Mouse (Mus musculus) left cerebral cortex, adult 18-20 months (tissue): Measurements from ENCODE around the gene Nr4a2. TPM values are rescaled to one million over a fixed set of nuclear protein-coding genes. Genes with fewer than 3 reads are reported as not detected.

ENCODE experiments used
- DNase-seq, 2 experiments: peaks; one replicate each; pipeline ENCODE4 v3.0.0; 2021 to 2022; ENCODE audit warnings: low spot score in 2 of 2, mixed read lengths in 1 of 2
- total RNA-seq, 2 experiments: library from RNA; stranded (reverse); gene quantifications; 2 replicates each; pipeline ENCODE4 v1.2.3; 2021

Nr4a2 gene
- total RNA-seq, 2 experiments from 2014 or later, result 38.4 to 71.5 TPM

DNA sequence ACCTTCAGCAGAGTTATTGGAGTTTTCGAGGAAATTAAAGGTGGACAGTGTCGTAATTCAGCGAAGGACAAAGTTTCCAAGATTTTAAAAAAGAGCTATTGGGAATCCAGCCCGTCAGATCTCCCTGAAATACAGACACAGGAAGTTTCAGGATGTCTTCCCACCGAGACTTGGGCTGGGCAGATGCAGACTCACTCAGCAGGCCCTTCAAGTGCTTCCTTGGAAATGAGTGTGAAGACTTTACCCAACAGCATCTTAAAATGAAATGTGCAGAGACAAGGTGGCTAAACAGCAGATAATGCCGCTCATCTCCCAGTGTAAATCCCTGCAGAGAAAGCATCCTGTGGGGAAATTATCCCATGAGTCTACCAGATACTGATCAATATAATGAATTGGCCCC, 10.9 kb downstream of the Nr4a2 start:
- DNase-seq, result no peak

DNA sequence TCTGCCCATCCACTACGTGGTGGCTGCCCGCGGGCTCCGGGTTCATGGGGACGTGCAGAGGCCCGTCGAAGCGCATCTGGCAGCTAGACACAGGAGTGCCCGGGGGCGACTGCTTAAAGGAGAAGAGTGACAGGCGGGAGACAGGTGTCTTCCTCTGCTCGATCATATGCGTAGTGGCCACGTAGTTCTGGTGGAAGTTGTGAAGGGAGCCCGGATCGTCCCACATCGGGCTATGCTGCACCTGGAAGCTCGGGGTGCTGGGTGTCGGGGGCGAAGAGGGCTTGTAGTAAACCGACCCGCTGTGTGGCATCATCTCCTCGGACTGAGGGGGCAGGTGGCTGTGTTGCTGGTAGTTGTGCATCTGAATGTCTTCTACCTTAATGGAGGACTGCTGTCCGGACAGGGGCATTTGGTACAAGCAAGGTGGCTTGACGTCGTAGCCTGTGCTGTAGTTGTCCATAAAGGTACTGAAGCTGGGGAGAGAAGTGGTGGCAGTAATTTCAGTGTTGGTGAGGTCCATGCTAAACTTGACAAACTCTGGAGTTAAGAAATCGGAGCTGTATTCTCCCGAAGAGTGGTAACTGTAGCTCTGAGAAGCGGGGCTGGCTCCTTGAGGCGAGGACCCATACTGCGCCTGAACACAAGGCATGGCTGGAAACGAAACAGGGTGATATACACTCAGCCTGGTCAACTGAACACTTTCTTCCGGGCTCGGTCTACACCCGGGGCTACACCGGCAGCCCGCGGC, 11.8 kb downstream of the Nr4a2 start:
- no peak for DNase-seq

DNA sequence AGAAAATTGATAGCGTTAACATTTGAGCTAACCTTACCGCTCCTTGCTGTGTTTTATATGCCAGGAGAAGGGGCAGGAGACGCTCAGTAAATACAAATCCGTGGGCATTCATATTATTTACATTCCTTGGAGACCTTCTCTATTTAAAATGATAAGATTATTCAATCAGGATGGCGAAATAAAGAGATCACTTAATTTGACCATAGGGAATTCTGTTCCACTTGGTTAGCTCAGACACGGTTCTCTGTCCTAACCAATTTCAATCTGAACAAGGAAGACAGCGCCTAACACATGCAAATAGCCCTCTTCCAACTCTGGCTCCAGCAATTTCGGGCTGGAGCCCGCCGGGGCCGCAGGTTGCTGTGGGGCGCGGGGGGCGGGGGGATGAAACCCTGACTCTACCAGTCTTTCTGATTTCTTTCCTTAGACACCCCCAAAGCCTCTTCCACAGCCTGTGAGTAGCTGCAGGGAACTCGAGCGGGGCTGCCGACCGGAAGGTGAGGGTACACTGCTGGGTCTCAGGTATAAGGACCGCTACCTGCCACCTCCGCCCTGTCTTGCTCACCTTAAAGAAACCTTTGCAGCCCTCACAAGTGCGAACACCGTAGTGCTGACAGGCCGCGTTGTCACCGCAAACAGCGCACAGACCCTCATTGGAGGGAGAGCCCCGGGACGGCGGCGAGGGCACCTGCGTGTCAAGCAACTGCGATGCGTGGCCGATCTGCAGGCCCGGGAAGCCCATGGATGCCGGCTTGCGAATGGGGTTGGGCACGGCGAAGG, 12.6 kb downstream of the Nr4a2 start:
- no peak for DNase-seq

DNA sequence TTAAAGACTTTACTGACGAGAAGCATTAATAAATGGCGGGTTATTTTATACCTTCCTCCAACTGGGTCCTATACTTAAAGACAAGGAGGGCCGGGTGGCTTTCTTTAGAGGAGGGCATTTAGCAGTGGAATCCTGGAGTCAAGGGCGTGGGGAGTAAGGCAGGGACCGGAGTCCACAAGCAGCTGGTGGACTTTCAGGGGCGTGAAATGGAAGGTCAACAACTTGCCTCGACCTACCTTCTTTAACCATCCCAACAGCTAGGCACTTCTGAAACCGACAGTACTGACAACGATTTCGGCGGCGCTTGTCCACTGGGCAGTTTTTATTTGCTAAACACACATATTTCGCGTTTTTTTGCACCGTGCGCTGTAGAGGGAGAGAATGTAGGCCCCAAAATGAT, 13.4 kb downstream of the Nr4a2 start:
- no peak for DNase-seq

DNA sequence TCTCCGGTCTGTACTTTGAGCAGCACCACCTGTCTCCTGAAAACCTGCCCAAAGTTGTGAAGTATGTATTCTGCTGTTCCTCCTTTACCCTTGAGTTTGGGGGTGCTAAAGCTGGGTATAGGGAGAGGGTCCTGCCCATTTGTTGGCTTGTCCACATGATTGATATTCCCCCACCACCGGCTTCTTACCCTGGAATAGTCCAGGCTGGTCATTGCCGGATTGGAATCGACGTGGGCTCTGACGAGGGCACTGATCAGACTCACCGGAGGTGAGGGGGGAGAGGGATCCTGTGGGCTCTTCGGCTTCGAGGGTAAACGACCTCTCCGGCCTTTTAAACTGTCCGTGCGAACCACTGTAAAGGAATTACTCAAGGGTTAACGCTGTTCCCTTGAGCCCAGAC, 13.9 kb downstream of the Nr4a2 start:
- DNase-seq, result no peak

DNA sequence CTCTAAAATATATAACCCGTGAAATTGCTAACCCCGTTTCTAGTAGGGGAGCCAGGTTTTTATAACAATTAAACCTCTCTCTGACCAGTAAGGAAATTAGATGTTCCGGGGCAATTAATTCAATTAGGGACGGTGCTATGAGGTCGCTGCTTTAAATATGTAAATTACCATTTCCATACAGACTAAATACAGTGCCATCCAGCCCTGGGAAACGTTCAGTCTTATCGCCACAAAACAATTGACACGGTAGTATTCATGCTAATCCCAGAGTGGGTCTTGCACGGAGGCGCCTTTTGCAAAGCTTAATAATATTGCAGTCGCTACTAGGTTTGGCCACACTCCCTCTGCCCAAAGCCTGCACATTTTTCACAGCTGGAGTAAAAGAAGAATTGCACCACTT, 14.5 kb downstream of the Nr4a2 start:
- no peak for DNase-seq

DNA sequence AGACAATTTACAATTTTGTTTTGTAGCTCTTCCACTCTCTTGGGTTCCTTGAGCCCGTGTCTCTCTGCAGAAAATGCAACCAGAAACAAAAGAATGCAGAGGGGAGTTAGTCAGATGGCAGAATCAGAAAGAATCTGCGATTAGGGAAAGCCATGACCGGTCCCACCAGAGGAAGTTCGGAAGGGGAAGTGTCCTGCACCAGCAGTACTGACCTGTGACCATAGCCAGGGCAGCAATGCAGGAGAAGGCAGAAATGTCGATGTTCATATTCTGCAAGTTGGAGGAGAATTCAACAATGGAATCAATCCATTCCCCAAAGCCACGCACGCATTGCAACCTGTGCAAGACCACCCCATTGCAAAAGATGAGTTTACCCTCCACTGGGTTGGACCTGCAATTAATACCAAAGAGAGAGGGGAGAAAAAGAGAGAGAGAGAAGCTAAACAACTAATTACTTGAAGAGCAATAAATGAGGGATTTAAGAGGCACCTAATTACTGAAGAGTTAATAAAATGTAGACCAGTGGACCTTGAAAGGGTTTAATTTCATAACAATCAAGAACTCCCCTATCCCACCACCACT, 15.4 kb downstream of the Nr4a2 start:
- no peak for DNase-seq

DNA sequence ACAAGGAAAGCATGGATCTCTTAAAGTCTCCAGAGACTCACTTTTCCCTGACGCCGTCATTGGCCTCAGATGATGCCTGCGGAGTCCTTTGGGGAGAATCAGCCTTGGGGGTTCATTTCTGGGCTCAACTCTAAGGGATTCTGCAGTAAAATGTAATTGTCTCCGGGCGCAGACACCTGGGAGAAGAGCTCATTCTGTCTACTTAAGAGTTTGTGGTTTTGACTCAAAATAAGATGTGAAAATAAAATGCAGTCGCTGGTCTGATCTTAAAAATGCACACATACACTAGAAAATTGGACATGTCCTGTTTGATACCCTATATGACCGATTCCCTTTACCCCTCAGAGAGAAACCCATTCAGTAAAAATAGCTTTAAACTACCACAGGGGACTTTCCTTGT, 18.4 kb downstream of the Nr4a2 start:
- no peak for DNase-seq

DNA sequence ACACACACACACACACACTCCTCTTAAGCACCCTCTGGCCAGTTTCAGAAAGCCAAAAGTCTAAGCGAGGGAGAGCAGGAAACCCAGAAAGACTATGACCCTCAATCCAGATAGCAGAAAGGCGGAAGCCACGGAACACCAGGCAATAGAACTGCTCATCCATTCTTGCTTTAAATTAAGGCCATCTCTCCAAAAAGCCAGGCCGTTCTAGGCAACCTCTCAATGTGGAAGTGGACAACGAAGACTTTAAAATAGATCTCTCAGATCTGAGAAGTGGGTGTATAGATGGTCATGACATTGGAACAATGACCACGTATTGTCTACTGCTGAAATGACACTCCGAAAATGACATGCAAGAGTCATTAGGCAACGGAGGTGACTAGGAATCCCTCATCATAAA, 19.1 kb downstream of the Nr4a2 start:
- no peak for DNase-seq

DNA sequence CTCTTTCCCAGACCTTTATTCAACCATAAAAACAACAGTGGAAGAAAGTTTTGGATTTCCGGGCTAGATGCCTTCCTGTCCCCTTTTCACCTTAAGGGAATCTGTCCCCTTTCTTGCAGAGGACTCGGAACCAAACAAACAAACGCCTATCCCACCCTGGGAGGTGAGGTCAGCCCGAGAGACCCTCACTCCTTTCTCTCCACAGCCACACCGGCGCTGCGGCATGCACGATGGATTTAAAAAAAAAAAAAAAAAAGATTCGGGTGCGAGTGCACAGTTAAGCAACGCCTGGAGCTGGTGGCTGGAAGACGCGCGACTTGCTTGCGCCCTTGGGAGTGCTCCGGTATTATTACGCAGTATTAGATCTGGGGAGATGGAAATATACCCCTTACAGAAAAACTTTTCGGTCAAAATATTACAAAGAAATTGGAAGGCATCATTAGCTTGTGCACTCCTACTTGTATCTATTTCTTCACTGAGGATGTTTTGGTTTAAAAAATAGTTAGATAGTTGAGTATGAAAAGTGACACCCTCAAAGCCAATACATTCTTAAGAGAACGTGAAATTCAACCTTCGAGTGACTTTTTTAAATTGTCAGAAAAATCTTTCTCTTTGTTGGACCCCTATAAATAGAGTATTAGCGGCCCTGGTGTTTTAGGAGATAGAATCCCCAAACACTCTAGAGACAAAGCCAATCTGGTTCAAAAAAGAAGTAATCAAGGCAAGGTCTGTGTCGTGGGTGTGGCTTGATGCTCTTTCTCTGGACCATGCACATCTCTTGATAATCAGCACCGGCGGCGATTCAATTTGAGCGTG, 19.8 kb downstream of the Nr4a2 start:
- no peak for DNase-seq

DNA sequence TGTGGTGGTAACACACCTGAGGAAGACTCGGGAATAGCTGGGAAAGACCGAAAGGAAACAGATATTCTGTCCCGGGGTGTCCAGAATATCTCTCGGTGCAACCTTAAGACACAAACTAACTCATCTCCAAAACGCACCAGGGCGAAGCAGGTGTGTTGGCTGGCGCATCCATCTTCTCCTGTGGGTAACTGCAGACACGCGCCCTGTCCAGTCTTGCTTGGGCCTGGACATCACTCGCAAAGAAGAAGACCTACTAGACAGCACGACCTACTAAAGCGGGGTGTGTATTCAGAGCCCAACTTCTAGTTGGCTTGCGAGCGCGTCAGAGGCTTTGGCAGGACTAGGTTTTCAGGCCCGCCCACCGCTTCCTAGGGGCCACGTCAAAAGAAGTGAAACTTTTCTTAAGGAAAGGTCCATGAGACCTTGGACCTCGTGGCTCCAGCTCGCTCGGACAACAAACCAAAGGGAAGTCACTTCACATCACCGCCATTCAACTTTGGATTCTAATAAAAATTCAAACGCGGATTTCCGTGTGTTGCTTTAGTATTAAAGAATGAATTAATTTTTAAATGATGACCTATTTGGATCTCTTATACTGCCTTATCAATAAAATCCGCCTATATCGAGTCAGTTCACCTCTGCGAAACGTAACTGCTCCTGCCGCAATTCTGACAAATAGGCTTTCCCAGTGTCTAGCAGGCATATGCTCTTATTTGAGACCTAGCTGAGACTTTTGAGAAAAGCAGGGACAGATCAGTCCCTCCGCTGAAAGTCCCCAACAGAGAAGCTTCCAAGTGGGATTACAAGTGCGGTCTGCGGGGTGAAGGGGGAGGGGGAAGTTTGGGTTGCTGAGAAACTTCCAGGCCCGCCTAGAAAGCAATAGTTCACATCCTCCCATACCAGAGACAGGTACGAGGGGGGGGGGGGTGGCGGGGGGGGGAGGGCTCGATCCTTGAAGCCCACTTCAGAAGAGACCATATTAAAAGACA, 20.7 kb downstream of the Nr4a2 start:
- DNase-seq, result no peak

DNA sequence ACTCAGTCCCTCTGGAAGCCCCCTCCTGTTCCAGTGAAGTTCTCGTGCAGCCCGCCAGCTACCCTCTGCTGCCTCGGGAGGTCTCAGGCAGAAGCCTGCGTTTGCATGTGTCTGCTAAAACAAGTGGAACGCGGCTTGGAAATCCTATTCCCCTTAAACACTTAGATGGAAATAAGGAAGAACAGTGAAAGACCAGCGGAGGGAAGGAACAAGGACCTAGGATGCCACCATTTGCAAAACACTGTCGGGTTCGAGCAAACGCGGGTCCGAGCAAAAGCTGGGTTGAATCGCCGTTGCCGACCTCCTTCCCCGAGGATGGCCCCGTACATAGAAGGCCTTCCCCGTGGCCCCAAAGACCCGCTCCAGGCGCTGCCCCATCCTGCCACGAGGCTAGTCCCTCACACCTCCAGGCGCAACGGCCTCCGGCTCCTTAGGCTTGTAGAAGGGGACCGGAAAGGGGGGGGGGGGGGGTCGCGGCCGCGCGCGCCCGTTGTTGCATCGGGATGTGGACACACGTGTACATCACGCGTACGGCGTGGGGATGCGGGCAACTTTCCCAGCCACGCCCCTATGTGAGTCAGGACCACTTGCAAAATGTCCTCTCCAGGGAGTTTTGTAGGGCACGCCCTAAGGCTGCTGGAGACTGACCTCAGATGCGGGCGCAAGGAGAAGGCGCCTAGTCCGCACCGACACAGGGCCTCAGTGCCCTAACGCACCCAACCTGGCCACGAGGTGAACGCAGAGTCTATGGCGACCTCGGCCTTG, 21.5 kb downstream of the Nr4a2 start:
- no peak for DNase-seq

DNA sequence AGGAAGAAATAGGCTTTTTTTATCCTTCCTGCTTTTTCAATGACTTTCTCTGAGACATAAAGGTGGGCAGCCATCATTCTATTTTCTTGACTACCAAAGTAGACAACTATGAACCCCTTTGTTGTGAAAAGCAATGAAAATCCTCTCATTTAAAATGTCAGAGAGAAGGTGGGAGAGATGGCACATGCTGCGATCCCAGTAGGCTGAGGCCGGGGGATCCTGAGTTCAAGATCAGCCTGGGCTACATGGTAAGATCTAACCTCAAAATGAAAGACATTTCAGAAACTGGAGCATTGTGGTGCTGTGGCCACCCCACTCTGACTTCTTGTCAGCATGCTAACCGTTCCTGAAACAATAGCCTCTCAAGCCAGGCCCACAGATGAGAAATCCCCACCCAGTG, 23.6 kb downstream of the Nr4a2 start:
- DNase-seq, result no peak

DNA sequence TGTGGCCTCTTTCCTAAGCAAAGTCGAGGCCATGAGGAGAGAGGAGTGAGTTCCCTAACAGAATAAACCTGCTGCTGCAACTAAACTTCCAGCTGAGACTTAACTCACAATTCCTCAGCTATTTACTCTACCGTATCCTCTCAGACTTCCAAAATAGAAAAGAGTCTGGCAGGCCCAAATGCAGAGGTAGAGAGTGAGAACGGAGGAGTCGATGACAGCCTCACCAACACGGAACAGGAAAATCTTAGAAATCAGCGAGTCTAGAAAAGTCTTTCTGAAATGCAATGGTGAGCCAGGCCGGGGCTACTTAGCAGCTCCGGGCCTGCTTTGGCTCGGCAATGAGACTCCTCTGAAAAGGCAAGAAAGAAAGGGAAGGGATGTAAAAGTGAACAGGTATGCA, 51.4 kb downstream of the Nr4a2 start:
- DNase-seq, result peak in 1 of 2 experiments; percentile 2

DNA sequence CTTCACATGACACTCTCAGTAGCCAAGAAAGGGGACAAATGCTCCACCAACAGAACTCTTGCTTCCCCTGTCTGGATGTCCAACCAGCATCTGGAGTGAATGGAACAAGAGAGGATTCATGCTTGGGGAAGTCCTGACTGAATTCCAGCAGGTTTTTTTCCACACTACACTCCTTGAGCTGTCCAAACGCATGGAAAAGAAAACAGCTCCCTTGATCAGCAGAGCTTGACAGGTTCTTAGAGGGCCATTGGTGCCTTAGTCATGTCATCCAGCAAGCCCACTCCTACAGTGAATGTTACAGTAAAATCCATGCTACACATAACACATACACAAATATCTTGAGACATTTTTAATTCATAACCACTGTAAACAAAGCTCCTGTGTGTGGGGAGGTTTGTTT, 60.3 kb downstream of the Nr4a2 start:
- DNase-seq, result no peak
